Mouse (Mus musculus): ENCODE results near the gene Gm4846.
A peak's percentile ranks its signal among the peaks of the same experiment; 100 is the strongest.
"Not testable (repeated sequence)": the region's sequence is repeated elsewhere in the genome, so short reads cannot be mapped to it uniquely, and the experiment has no call there.

The Gm4846 gene

GRCm38 (mm10) chr1:166497488-166497887 is at the start of gene Gm4846:
Gene Gm4846 (minus strand): TSS chr1:166497588.
- not testable (repeated sequence) for DNase-seq

DNA sequence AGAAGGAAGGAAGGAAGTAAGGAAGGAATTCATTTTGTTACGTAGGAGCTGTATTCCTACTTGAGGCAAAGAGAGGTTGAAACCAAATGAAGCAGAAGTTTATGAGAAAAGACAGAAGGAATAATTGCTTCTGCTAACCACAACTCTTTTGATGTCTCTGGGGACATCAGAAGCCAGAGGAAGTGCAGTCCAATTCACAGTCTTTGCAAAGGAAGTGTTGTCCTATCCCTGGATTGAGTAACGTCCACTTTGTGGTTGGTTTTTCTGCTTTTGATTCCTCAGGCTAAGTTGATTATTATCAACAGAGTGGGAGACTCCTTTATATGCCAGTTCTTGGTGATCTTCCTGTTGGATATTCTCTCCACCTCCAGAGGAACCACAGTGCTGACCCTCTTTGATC is 34.1 kb upstream of the Gm4846 start:
- not testable (repeated sequence) for DNase-seq

DNA sequence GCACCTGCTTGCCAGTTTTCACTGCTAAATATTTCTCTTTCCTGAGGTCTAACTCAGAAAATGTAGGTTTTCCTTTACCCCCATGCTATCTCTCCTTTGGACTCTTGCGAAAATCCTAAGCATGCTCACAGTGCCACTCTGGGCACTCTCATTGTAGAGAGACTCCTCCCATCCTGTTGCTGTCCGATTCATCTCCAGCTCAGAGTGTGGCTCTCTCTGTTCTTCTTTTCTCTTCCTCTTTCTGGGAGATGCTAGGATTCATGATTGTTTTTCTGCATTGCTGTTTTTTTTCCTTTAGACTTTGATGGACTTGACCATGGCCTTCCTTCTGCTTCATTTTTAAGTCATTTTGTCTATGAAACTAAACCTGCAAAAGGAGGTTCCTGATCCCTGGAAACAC is 27.3 kb upstream of the Gm4846 start:
- not testable (repeated sequence) for DNase-seq

- peak; percentile 43 to 45 for DNase-seq
Measured at GRCm38 (mm10) chr1:166519626-166520025, 22.2 kb upstream of the Gm4846 start.

DNA sequence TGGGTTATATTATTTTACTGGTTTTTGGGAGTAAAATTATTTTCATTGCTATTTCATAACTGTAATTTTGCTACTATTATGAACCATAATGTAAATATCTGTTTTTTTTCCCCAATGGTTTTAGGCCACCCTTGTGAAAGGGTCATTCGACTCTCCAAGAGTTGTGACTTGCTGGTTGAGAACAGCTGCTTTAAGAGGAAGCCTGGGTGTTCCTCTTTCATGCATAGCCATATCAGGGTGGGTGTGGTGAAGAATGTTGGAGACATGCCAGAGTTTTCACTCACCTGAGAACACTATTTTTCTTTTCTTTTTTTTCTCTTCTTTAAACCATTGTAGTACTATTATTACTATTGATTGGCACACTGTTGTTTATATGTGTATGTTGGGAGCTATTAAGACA is 19.2 kb upstream of the Gm4846 start:
- DNase-seq = no peak

- DNase-seq = not testable (repeated sequence)
Measured at GRCm38 (mm10) chr1:166504206-166504605, 6.8 kb upstream of the Gm4846 start.

DNA sequence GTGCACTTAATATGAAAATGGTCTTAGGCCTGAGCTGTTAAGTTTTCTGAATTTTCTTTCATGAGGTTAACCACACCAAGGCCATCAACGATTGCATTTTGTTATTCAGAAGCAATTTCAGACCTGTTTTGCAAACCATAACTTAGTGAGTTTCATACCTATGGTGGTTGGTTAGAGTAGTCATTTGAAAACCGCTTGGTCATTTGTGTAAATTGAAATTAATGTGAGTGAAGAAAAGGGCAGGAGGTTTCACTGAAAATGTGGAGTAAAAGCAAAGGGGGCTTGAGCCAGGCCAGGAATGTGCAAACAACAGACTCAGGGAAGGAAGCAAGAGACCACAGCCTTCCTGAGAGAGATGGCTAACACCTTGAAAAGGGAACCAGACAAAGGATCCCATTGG is 17.9 kb downstream of the Gm4846 start:
- no peak for DNase-seq

DNA sequence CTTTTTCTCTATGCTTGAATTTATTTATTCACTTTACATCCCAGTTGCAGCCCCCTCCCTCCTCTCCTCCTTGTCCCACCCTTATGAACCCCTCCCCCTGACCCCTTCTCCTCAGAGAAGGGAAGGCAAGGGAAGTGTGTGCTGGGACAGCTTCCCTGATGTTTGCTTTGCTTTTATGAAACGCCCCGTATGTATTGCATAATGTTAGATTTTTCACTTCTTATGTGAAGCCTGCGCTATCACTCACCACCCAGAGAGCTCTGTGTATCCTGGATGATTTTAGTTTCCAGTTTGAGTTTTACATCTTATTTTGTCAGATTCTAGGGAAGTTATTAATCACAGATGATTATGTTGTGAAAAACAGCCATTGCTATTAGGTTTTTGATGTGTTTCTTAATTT is 30.2 kb downstream of the Gm4846 start:
- no peak for DNase-seq

- no peak for DNase-seq
Measured at GRCm38 (mm10) chr1:166462544-166462943, 34.8 kb downstream of the Gm4846 start.

DNA sequence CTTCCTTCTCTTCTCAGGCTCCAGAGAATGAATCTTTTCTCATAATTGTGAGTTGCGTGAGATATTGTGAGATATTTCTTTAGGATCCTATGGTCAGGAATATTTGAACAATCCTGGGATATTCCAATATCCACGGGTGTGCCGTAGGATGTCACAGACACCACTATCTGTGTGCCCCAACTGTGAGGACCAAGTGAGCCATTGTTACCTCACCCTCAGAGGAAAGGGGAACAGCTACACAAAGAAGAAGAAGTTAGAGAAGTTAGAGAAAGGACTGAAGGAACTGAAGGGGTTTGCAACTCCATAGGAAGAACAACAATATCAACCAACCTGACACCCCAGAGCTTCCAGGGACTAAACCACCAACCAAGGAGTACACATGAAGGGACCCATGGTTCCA is 55.4 kb downstream of the Gm4846 start:
- DNase-seq = no peak

GRCm38 (mm10) chr1:166439426-166439825 is 58.0 kb downstream of the Gm4846 start:
- no peak for DNase-seq

Measured in cerebellum, postnatal 25 days (tissue).